Mouse (Mus musculus) C2C12 (cell line): ENCODE results near the gene Cdk15. TPM values are rescaled to one million over a fixed set of nuclear protein-coding genes. Genes with fewer than 3 reads are reported as not detected.

Source experiments
- H3K27me3 ChIP-seq: one replicate; pipeline ENCODE4 v1.6.1; 2011; ENCODE audit not compliant: control insufficient read depth, insufficient read depth, insufficient read length
- H3K36me3 ChIP-seq: one replicate; pipeline ENCODE4 v1.6.1; 2011; ENCODE audit not compliant: control insufficient read depth, insufficient read depth
- H3K4me3 ChIP-seq: one replicate; pipeline ENCODE4 v1.5.1; 2011; ENCODE audit warnings: mild to moderate bottlenecking, control low read depth; ENCODE audit not compliant: poor library complexity, insufficient read depth, severe bottlenecking
- H3K79me2 ChIP-seq: one replicate; pipeline ENCODE4 v1.6.1; 2011; ENCODE audit not compliant: control insufficient read depth, insufficient read depth
- H3K79me3 ChIP-seq: one replicate; pipeline ENCODE4 v1.6.1; 2011; ENCODE audit warnings: low read depth, control low read depth
- H3ac ChIP-seq: one replicate; pipeline ENCODE3; 2011; ENCODE audit warnings: low read depth; ENCODE audit not compliant: control insufficient read depth, insufficient read length
- CEBPB ChIP-seq: IDR thresholded peaks from one replicate; pipeline ENCODE4 v1.6.1; 2011; ENCODE audit warnings: low read depth, mild to moderate bottlenecking, control low read depth, moderate library complexity
- CTCF ChIP-seq: IDR thresholded peaks from one replicate; pipeline ENCODE4 v1.5.1; 2011; ENCODE audit not compliant: control insufficient read depth, insufficient read depth, insufficient read length
- FOSL1 ChIP-seq: IDR thresholded peaks from one replicate; pipeline ENCODE4 v1.8.0; 2011; ENCODE audit warnings: mild to moderate bottlenecking, low read length; ENCODE audit not compliant: poor library complexity, insufficient read depth, severe bottlenecking
- MAX ChIP-seq: IDR thresholded peaks from one replicate; pipeline ENCODE4 v1.6.1; 2011; ENCODE audit warnings: mild to moderate bottlenecking, control low read depth
- MYOD1 ChIP-seq: IDR thresholded peaks from one replicate; pipeline ENCODE4 v1.6.1; 2011; ENCODE audit warnings: low read depth; ENCODE audit not compliant: control insufficient read depth, insufficient read length
- MYOG ChIP-seq: IDR thresholded peaks from one replicate; pipeline ENCODE4 v1.6.1; 2011; ENCODE audit not compliant: control insufficient read depth, insufficient read length; ENCODE audit errors: extremely low read depth
- USF1 ChIP-seq: IDR thresholded peaks from one replicate; pipeline ENCODE4 v1.6.1; 2011; ENCODE audit warnings: low read depth, mild to moderate bottlenecking, control low read depth, moderate library complexity
- polyA plus RNA-seq: library from polyadenylated mRNA; unstranded; fragments of >200 nt; fragmentation: generic; extraction: Trizol; gene quantifications from one replicate; pipeline ENCODE4 v1.2.1, GENCODE M21; 2012; ENCODE audit warnings: missing spikeins

The Cdk15 gene
- polyA plus RNA-seq, 1 experiment: 0.05 TPM

DNA sequence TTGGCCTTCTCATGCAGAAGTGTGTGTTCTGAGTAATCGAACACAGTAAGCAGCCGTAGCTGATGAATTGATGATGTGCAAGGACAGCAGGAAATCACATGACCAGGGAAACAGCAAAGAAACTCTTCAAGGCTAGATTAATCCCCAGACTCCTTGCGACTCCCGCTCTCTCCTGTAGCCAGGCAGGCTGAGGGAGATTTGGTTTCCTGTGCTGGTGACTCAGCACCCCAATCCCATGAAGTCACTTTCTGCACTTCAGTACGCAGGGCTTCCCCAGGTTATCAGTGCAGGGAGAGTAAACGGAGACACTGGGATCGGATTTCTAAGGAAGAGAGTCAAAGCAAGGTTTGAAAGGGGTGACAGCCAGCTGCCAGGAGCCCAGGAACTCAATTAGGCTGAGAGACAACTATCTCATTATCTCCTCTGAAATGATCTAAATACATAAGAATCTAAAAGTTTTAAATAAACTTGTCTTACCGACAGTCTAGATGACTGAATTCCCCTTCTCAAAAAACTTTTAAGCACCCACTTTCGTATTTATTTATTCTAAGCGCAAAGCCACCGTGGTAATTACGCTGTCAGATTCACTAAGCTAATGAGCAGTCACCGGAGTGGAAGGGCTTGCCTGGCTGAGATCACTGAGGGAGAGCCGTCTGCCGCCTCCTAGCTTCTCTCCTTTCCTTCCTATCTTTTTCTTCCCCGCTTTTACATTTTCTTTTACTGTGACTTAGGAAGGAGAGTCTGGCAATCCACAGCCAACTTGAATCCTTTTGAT, 84.3 kb downstream of the Cdk15 start:
- TF ChIP-seq USF1 (peak; percentile 86), MYOG (no peak), MYOD1 (peak; percentile 3), CTCF (no peak), FOSL1 (peak; percentile 47), MAX (no peak), CEBPB (no peak)
- no peaks in the 10 kb centered on the region for H3K79me3 ChIP-seq
- peak overlapping the region; percentile 19 for H3ac ChIP-seq
- H3K27me3 ChIP-seq: no peaks in the 10 kb centered on the region
- no peak overlapping the region for H3K4me3 ChIP-seq
- H3K79me2 ChIP-seq: no peaks in the 10 kb centered on the region
- no peaks in the 10 kb centered on the region for H3K36me3 ChIP-seq

DNA sequence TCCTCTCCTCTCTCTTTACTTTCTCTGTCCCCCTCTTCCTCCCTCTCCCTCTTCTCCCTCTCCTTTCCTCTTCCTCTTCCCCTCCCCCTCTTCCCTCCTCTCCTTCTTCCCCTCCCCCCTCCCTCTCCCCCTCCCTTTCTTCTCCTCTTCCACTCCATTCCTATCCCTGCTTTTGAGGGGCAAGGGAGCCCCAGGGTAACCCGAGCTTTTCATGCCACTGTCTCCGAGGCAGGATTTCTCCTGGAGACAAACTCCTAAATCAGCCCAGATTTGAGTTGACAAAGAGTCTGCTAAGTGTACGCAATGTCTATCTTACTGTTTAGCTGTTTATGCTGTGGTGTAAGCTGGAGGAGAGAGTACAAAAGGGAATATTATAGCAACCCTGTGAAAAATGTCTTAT, 85.0 kb downstream of the Cdk15 start:
- H3K36me3 ChIP-seq: no peaks in the 10 kb centered on the region
- no peak overlapping the region for H3K4me3 ChIP-seq

DNA sequence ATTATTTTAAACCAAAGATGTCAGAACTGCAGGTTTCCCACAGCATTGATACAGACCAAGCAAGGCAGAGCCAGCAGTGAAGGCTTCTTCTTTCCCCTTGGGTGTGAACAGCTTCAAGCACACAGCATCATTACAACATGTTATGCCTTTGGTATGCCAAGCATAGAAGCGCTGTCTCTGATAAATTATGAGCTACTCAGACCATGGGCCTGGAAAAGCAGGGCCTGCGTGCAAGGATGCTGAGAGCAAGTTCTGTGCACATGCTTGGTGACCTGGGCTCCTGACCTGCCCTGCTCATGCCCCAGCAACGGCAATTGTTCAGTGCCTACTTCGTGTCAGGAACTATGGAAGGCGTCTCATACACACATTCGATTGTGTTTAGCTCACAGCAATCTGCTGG, 85.4 kb downstream of the Cdk15 start:
- TF ChIP-seq MAX: no peak
- TF ChIP-seq CTCF: no peak
- no peak for TF ChIP-seq USF1
- no peak for TF ChIP-seq MYOG
- no peak for TF ChIP-seq FOSL1
- no peak for TF ChIP-seq MYOD1
- TF ChIP-seq CEBPB: no peak
- H3K4me3 ChIP-seq: no peak overlapping the region
- no peaks in the 10 kb centered on the region for H3K27me3 ChIP-seq
- no peaks in the 10 kb centered on the region for H3K36me3 ChIP-seq
- no peaks in the 10 kb centered on the region for H3K79me2 ChIP-seq
- H3ac ChIP-seq: no peak overlapping the region
- no peaks in the 10 kb centered on the region for H3K79me3 ChIP-seq

More for the DNA sequence above, 85.0 kb downstream of the Cdk15 start:
- TF ChIP-seq USF1 (no peak), MYOD1 (no peak), FOSL1 (no peak), MYOG (no peak), MAX (no peak), CEBPB (no peak), CTCF (no peak)
- H3ac ChIP-seq: no peak overlapping the region
- H3K79me2 ChIP-seq: no peaks in the 10 kb centered on the region
- H3K79me3 ChIP-seq: no peaks in the 10 kb centered on the region
- H3K27me3 ChIP-seq: no peaks in the 10 kb centered on the region

DNA sequence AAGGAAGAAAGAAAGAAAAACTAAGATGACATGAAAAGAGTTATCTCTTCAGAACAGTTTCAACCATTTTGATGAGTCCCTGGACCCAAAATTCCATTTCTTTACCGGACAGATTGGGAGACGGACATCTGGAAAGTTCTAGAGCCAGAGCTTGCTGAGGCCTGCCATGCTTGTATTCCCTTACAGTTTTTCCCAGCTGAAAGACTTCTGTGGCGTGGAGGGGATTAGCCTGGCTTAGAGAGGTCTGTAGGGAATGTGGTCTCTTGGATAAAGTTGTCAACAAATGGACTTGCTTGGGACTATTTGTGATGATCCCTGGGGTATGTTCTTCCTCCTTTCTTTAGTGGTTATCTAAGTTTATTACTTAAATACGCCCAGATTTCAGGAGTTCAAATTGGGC, 96.0 kb downstream of the Cdk15 start:
- H3K79me3 ChIP-seq: no peaks in the 10 kb centered on the region
- H3K36me3 ChIP-seq: no peaks in the 10 kb centered on the region
- H3K79me2 ChIP-seq: no peaks in the 10 kb centered on the region
- TF ChIP-seq MYOG (no peak), MAX (no peak), USF1 (no peak), CTCF (no peak), FOSL1 (no peak), CEBPB (no peak), MYOD1 (no peak)
- H3ac ChIP-seq: no peak overlapping the region
- H3K4me3 ChIP-seq: no peak overlapping the region
- H3K27me3 ChIP-seq: no peaks in the 10 kb centered on the region

DNA sequence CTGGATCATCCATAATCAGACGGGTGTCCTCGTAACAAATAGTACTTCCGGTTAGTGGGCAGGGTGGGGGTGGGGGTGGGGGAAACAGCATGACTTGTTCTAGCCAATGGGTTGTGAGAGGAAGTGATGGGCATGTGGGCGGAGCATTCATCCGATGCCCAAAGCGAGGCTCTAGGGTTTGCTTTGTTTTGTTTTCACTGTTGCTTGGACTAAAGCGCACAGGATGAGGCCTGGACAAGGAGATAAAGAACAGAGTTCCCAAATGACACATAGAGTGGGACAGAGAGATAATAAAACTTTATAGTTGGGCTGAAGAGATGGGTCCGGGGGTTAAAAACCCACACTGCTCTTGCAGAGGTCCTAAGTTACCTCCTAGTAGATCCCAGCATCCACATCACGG, 98.7 kb downstream of the Cdk15 start:
- Histone ChIP-seq H3ac (no peak overlapping the region), H3K4me3 (no peak overlapping the region), H3K79me3 (no peaks in the 10 kb centered on the region), H3K79me2 (no peaks in the 10 kb centered on the region), H3K27me3 (no peaks in the 10 kb centered on the region), H3K36me3 (no peaks in the 10 kb centered on the region)
- TF ChIP-seq USF1 (no peak), MAX (no peak), MYOD1 (no peak), MYOG (no peak), CEBPB (no peak), CTCF (no peak), FOSL1 (no peak)

DNA sequence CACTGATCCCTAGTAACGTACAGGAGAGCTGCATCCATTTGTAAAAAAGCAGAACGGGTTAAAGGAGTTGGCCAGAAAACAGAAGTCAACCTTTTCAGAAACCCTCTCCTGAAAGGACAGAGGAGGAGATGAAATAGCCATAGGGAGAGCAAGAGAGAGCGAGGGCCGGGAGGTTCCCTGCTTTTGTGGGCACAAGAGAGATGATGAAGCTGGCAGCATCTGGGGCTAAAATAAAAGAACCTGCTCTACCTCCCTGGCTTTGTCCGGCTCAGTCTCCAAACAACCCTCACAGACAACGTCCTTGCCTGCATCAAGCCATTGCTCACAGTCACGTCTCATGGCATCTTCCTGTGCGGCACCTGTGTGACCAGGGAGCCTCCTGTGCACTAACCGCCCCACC, 102.4 kb downstream of the Cdk15 start:
- Histone ChIP-seq H3K36me3 (no peaks in the 10 kb centered on the region), H3K4me3 (no peak overlapping the region), H3K27me3 (no peaks in the 10 kb centered on the region), H3ac (no peak overlapping the region), H3K79me2 (no peaks in the 10 kb centered on the region), H3K79me3 (no peaks in the 10 kb centered on the region)
- TF ChIP-seq MYOG (no peak), CTCF (no peak), USF1 (no peak), FOSL1 (no peak), MYOD1 (no peak), CEBPB (no peak), MAX (no peak)
